In the genomic region with DNA sequence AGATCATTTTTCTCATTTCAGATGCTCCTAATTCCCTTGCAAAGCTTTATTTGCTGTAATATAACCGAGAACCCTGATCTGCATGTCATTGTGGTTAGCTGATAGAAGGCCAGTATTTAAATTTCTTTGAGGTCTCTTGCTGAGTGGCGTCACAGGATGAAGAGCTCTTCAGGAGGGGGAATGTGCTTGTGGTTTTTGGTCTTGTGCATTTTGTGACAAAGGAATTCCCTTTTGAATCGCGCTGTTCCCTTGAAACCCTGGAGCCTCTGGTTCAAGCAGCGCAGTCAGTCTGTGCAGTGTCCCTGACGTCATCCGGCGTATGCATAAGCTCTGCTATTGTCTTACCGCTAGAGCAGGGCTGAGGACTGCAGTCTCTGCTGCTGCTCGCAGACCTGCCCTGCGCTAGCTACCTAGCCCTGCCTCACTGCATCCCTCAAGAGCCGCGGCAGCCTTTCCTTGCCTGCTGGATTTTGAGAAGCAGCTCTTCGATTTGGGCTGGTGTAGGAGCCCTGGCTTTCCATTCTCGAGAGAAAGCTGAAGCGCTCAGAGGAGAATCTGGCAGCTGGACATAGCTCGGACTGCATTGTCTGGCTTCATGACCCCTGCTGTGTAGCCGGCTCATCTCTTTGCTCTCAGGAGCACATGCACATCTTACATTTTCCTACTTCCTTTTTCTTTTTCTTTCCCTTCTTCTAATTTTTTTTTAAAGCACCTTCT, we compare ENCODE assay signal across 8 mouse cellular contexts. TPM values are rescaled to one million over a fixed set of nuclear protein-coding genes. Genes with fewer than 3 reads are reported as not detected.
DNase-seq lines count a peak whose midpoint lies in the region; ATAC-seq lines count a peak whose summit lies in the region.

No protein-coding gene starts in this region.

- no peaks in the 10 kb centered on the region for H3K9me3 ChIP-seq in forebrain, embryonic 15.5 days
- no peaks in the 10 kb centered on the region for H3K9me3 ChIP-seq in hindbrain, embryonic 14.5 days (ENCODE audit: control insufficient read depth, low read length)

- H3K4me1 ChIP-seq in forebrain, embryonic 15.5 days: peaks cover 32% of the 10 kb centered on the region
- peaks cover 20% of the 10 kb centered on the region for H3K4me1 ChIP-seq in hindbrain, embryonic 14.5 days (replicated peaks; ENCODE audit: control insufficient read depth, insufficient read depth, low read length)

- DNase-seq in NIH3T3 (ENCODE audit: low read depth): peak; percentile 85
- peak; percentile 88 to 94 for DNase-seq in cerebellum, adult 18-20 months
- DNase-seq in hindbrain, embryonic 14.5 days (ENCODE audit: low spot score): peak; percentile 89
- peak; percentile 73 for DNase-seq in left cerebral cortex, adult 11 months (ENCODE audit: low spot score)
- DNase-seq in lung, postnatal 25 days (ENCODE audit: low spot score): peak; percentile 66
- DNase-seq in retina, adult 2 months (ENCODE audit: low read depth, low spot score): peak; percentile 45
- DNase-seq in thymus, postnatal 25 days: peak; percentile 43

- H3K27me3 ChIP-seq in forebrain, embryonic 15.5 days: no peaks in the 10 kb centered on the region
- H3K27me3 ChIP-seq in hindbrain, embryonic 14.5 days (ENCODE audit: control insufficient read depth, insufficient read depth, low read length): no peaks in the 10 kb centered on the region

- peak overlapping the region; percentile 97 for H3K27ac ChIP-seq in forebrain, embryonic 15.5 days (replicated peaks)
- peak overlapping the region; percentile 98 for H3K27ac ChIP-seq in hindbrain, embryonic 14.5 days

- ATAC-seq in forebrain, embryonic 15.5 days (replicated peaks): peak; percentile 99
- peak; percentile 99 for ATAC-seq in hindbrain, embryonic 14.5 days (ENCODE audit: low FRiP score)

- peak overlapping the region; percentile 72 for H3K4me3 ChIP-seq in forebrain, embryonic 15.5 days
- H3K4me3 ChIP-seq in hindbrain, embryonic 14.5 days (replicated peaks; ENCODE audit: low read length): peak overlapping the region; percentile 59

- under 1% methylated on average over 18 of the region's 18 CpGs for WGBS in forebrain, embryonic 15.5 days
- WGBS in hindbrain, embryonic 14.5 days: 1% methylated on average over 18 of the region's 18 CpGs

- H3K4me2 ChIP-seq in forebrain, embryonic 15.5 days (replicated peaks): peak overlapping the region; percentile 57
- H3K4me2 ChIP-seq in hindbrain, embryonic 14.5 days (replicated peaks): peak overlapping the region; percentile 64

- H3K36me3 ChIP-seq in forebrain, embryonic 15.5 days: no peaks in the 10 kb centered on the region
- no peaks in the 10 kb centered on the region for H3K36me3 ChIP-seq in hindbrain, embryonic 14.5 days (replicated peaks; ENCODE audit: control insufficient read depth, insufficient read depth)

- H3K9ac ChIP-seq in forebrain, embryonic 15.5 days (replicated peaks): peak overlapping the region; percentile 90
- H3K9ac ChIP-seq in hindbrain, embryonic 14.5 days: peak overlapping the region; percentile 87

RNA-seq across cellular contexts. Expression of a gene that starts 56.3 kb away (rescaled TPM):
- polyA plus RNA-seq in forebrain, embryonic 15.5 days (2015; fragmentation: Nextera tagmentation; extraction: Ambion mirVana): 61.3 and 68.2 TPM in 2 replicates
- 53.3 and 54.5 TPM in 2 replicates for polyA plus RNA-seq in hindbrain, embryonic 14.5 days (2014; fragmentation: Nextera tagmentation; extraction: Ambion mirVana)

Comparison
In these comparisons a context has a peak if more than half of its experiments do, and no peak if none do; other contexts are left out.
1. Peak in every context shown above with its lines: DNase-seq, ATAC-seq, H3K4me3 ChIP-seq and H3K27ac ChIP-seq.